Mouse (Mus musculus) cerebellum, adult 9-10 months (tissue): ENCODE measurements around the gene Serf2.
"Not testable (repeated sequence)": the region's sequence is repeated elsewhere in the genome, so short reads cannot be mapped to it uniquely, and the experiment has no call there.

Source experiments
- DNase-seq: peaks from one replicate; pipeline ENCODE4 v3.0.0; 2022

Gene Serf2

GRCm38 (mm10) chr2:121448136-121448535 lies 859 bp upstream of the Serf2 start:
- no peak for DNase-seq

GRCm38 (mm10) chr2:121449545-121450011 lies 583 bp downstream of the Serf2 start:
- DNase-seq, result peak; percentile 46

- peak; percentile 43 for DNase-seq
Measured at GRCm38 (mm10) chr2:121450093-121450492, 1.1 kb downstream of the Serf2 start.

GRCm38 (mm10) chr2:121452361-121452760 lies 3.4 kb downstream of the Serf2 start:
- no peak for DNase-seq

- DNase-seq, result no peak
Measured at GRCm38 (mm10) chr2:121452990-121453389, 4.0 kb downstream of the Serf2 start, which contains the start of gene Hypk. Gene Hypk, plus strand, starts transcription at chr2:121453290.

- no peak for DNase-seq
Measured at GRCm38 (mm10) chr2:121453917-121454316, 4.9 kb downstream of the Serf2 start.

GRCm38 (mm10) chr2:121455534-121455933 lies 6.5 kb downstream of the Serf2 start:
- no peak for DNase-seq

GRCm38 (mm10) chr2:121456692-121457642 lies 8.0 kb downstream of the Serf2 start, which contains the start of gene Serinc4:
Gene Serinc4, minus strand, starts transcription at chr2:121456781.
- peak; percentile 76 for DNase-seq

- DNase-seq, result no peak
Measured at GRCm38 (mm10) chr2:121460071-121460470, 11.1 kb downstream of the Serf2 start.

GRCm38 (mm10) chr2:121468982-121469381 lies 20.0 kb downstream of the Serf2 start:
- not testable (repeated sequence) for DNase-seq

- DNase-seq, result not testable (repeated sequence)
Measured at GRCm38 (mm10) chr2:121472783-121473182, 23.8 kb downstream of the Serf2 start.

- peak; percentile 86 for DNase-seq
Measured at GRCm38 (mm10) chr2:121473301-121474179, 24.5 kb downstream of the Serf2 start, which contains the start of gene Mfap1b. Gene Mfap1b, minus strand, starts transcription at chr2:121474067.

- no peak for DNase-seq
Measured at GRCm38 (mm10) chr2:121474180-121474535, 25.2 kb downstream of the Serf2 start.

- not testable (repeated sequence) for DNase-seq
Measured at GRCm38 (mm10) chr2:121475306-121475705, 26.3 kb downstream of the Serf2 start.

- DNase-seq, result no peak
Measured at GRCm38 (mm10) chr2:121477491-121478266, 28.7 kb downstream of the Serf2 start.

- no peak for DNase-seq
Measured at GRCm38 (mm10) chr2:121480498-121480897, 31.5 kb downstream of the Serf2 start.

- DNase-seq, result not testable (repeated sequence)
Measured at GRCm38 (mm10) chr2:121480916-121481315, 31.9 kb downstream of the Serf2 start.

GRCm38 (mm10) chr2:121483576-121483975 lies 34.6 kb downstream of the Serf2 start:
- no peak for DNase-seq

GRCm38 (mm10) chr2:121484403-121484802 lies 35.4 kb downstream of the Serf2 start:
- DNase-seq, result not testable (repeated sequence)

- not testable (repeated sequence) for DNase-seq
Measured at GRCm38 (mm10) chr2:121501550-121501949, 52.6 kb downstream of the Serf2 start.

- peak; percentile 87 for DNase-seq
Measured at GRCm38 (mm10) chr2:121505942-121506882, 57.2 kb downstream of the Serf2 start, which contains the start of the genes Mfap1a and Wdr76. Gene Mfap1a, minus strand, starts transcription at chr2:121506665. Gene Wdr76, plus strand, starts transcription at chr2:121506723.
